Mouse (Mus musculus): Measurements from ENCODE around the gene Dnaaf5. TPM values are rescaled to one million over a fixed set of nuclear protein-coding genes. Genes with fewer than 3 reads are reported as not detected.

Gene Dnaaf5
- polyA plus RNA-seq, 1 experiment from 2014 or later = 7.9 TPM

GRCm38 (mm10) chr5:139146476-139147075 is 3.4 kb upstream of the Dnaaf5 start:
- H3K36me3 ChIP-seq (ENCODE audit: control insufficient read depth, insufficient read depth, low read length) = no peaks in the 10 kb centered on the region
- H3K9ac ChIP-seq (ENCODE audit: low read length) = no peak overlapping the region
- H3K4me1 ChIP-seq (replicated peaks; ENCODE audit: control insufficient read depth, insufficient read depth, low read length) = peaks cover 11% of the 10 kb centered on the region
- DNase-seq (ENCODE audit: low spot score) (no peak), ATAC-seq (replicated peaks; ENCODE audit: low FRiP score, low TSS enrichment, low read depth) (no peak)
- no peaks in the 10 kb centered on the region for H3K27me3 ChIP-seq (replicated peaks; ENCODE audit: control insufficient read depth, insufficient read depth, low read length)
- no peak overlapping the region for H3K4me3 ChIP-seq (ENCODE audit: low read depth, low read length)
- H3K27ac ChIP-seq (ENCODE audit: low read depth) = no peak overlapping the region
- H3K4me2 ChIP-seq (ENCODE audit: low read length) = no peak overlapping the region
- no peaks in the 10 kb centered on the region for H3K9me3 ChIP-seq (ENCODE audit: control insufficient read depth, low read length)
- 80% methylated on average over 11 of the region's 11 CpGs for WGBS

- H3K4me1 ChIP-seq (replicated peaks; ENCODE audit: control insufficient read depth, insufficient read depth, low read length) = peaks cover 11% of the 10 kb centered on the region
These were observed 2.6 kb upstream of the Dnaaf5 start for GRCm38 (mm10) chr5:139147178-139148078.

GRCm38 (mm10) chr5:139149006-139149672 is 884 bp upstream of the Dnaaf5 start:
- H3K9me3 ChIP-seq (ENCODE audit: control insufficient read depth, low read length) = no peaks in the 10 kb centered on the region

More at GRCm38 (mm10) chr5:139147178-139148078, 2.6 kb upstream of the Dnaaf5 start:
- H3K27me3 ChIP-seq (replicated peaks; ENCODE audit: control insufficient read depth, insufficient read depth, low read length) = no peaks in the 10 kb centered on the region
- no peak overlapping the region for H3K4me3 ChIP-seq (ENCODE audit: low read depth, low read length)
- WGBS = 94% methylated on average over 14 of the region's 14 CpGs
- no peaks in the 10 kb centered on the region for H3K9me3 ChIP-seq (ENCODE audit: control insufficient read depth, low read length)
- H3K4me2 ChIP-seq (ENCODE audit: low read length) = no peak overlapping the region
- H3K27ac ChIP-seq (ENCODE audit: low read depth) = no peak overlapping the region
- H3K9ac ChIP-seq (ENCODE audit: low read length) = no peak overlapping the region
- ATAC-seq (replicated peaks; ENCODE audit: low FRiP score, low TSS enrichment, low read depth) = no peak
- H3K36me3 ChIP-seq (ENCODE audit: control insufficient read depth, insufficient read depth, low read length) = 0 out of 2 replicates have a peak, but pooled peaks cover 6% of the 10 kb centered on the region
- DNase-seq (ENCODE audit: low spot score) = no peak

GRCm38 (mm10) chr5:139150603-139151031 is 594 bp downstream of the Dnaaf5 start:
- ATAC-seq (replicated peaks; ENCODE audit: low FRiP score, low TSS enrichment, low read depth) (peak; percentile 26), DNase-seq (ENCODE audit: low spot score) (no peak)
- H3K9ac ChIP-seq (ENCODE audit: low read length) = peak overlapping the region; percentile 71
- peaks cover 36% of the 10 kb centered on the region for H3K36me3 ChIP-seq (ENCODE audit: control insufficient read depth, insufficient read depth, low read length)
- under 1% methylated on average over 45 of the region's 45 CpGs for WGBS
- peak overlapping the region; percentile 47; the same call in 1 of the 2 replicates for H3K27ac ChIP-seq (ENCODE audit: low read depth)
- H3K4me2 ChIP-seq (ENCODE audit: low read length) = peak overlapping the region; percentile 85
- H3K4me3 ChIP-seq (ENCODE audit: low read depth, low read length) = peak overlapping the region; percentile 84
- no peaks in the 10 kb centered on the region for H3K9me3 ChIP-seq (ENCODE audit: control insufficient read depth, low read length)
- no peaks in the 10 kb centered on the region for H3K27me3 ChIP-seq (replicated peaks; ENCODE audit: control insufficient read depth, insufficient read depth, low read length)
- peaks cover 11% of the 10 kb centered on the region for H3K4me1 ChIP-seq (replicated peaks; ENCODE audit: control insufficient read depth, insufficient read depth, low read length)

More at GRCm38 (mm10) chr5:139149006-139149672, 884 bp upstream of the Dnaaf5 start:
- Histone ChIP-seq H3K4me2 (ENCODE audit: low read length) (peak overlapping the region; percentile 57), H3K27ac (ENCODE audit: low read depth) (no peak overlapping the region), H3K9ac (ENCODE audit: low read length) (peak overlapping the region; percentile 25; the same call in 1 of the 2 replicates), H3K27me3 (replicated peaks; ENCODE audit: control insufficient read depth, insufficient read depth, low read length) (no peaks in the 10 kb centered on the region), H3K4me1 (replicated peaks; ENCODE audit: control insufficient read depth, insufficient read depth, low read length) (peaks cover 11% of the 10 kb centered on the region), H3K36me3 (ENCODE audit: control insufficient read depth, insufficient read depth, low read length) (peaks cover 22% of the 10 kb centered on the region), H3K4me3 (ENCODE audit: low read depth, low read length) (peak overlapping the region; percentile 84)
- 23% methylated on average over 11 of the region's 11 CpGs for WGBS
- no peak for DNase-seq (ENCODE audit: low spot score)
- ATAC-seq (replicated peaks; ENCODE audit: low FRiP score, low TSS enrichment, low read depth) = peak; percentile 81

GRCm38 (mm10) chr5:139160899-139161298 is 10.9 kb downstream of the Dnaaf5 start:
- Histone ChIP-seq H3K36me3 (ENCODE audit: control insufficient read depth, insufficient read depth, low read length) (peaks cover 63% of the 10 kb centered on the region), H3K4me2 (ENCODE audit: low read length) (no peak overlapping the region), H3K27ac (ENCODE audit: low read depth) (no peak overlapping the region), H3K4me1 (replicated peaks; ENCODE audit: control insufficient read depth, insufficient read depth, low read length) (no peaks in the 10 kb centered on the region), H3K4me3 (ENCODE audit: low read depth, low read length) (no peak overlapping the region), H3K9me3 (ENCODE audit: control insufficient read depth, low read length) (no peaks in the 10 kb centered on the region), H3K9ac (ENCODE audit: low read length) (no peak overlapping the region), H3K27me3 (replicated peaks; ENCODE audit: control insufficient read depth, insufficient read depth, low read length) (no peaks in the 10 kb centered on the region)
- 89% methylated on average over 8 of the region's 8 CpGs for WGBS
- no peak for ATAC-seq (replicated peaks; ENCODE audit: low FRiP score, low TSS enrichment, low read depth)
- DNase-seq (ENCODE audit: low spot score) = no peak

- no peaks in the 10 kb centered on the region for H3K9me3 ChIP-seq (ENCODE audit: control insufficient read depth, low read length)
- ATAC-seq (replicated peaks; ENCODE audit: low FRiP score, low TSS enrichment, low read depth) = no peak
- no peaks in the 10 kb centered on the region for H3K27me3 ChIP-seq (replicated peaks; ENCODE audit: control insufficient read depth, insufficient read depth, low read length)
- no peak for DNase-seq (ENCODE audit: low spot score)
- H3K4me1 ChIP-seq (replicated peaks; ENCODE audit: control insufficient read depth, insufficient read depth, low read length) = no peaks in the 10 kb centered on the region
- H3K36me3 ChIP-seq (ENCODE audit: control insufficient read depth, insufficient read depth, low read length) = peaks cover 64% of the 10 kb centered on the region
- no peak overlapping the region for H3K4me3 ChIP-seq (ENCODE audit: low read depth, low read length)
- H3K4me2 ChIP-seq (ENCODE audit: low read length) = no peak overlapping the region
- H3K27ac ChIP-seq (ENCODE audit: low read depth) = no peak overlapping the region
- no peak overlapping the region for H3K9ac ChIP-seq (ENCODE audit: low read length)
- 73% methylated on average over 10 of the region's 10 CpGs for WGBS
These were observed 11.6 kb downstream of the Dnaaf5 start for GRCm38 (mm10) chr5:139161632-139162031.

- Histone ChIP-seq H3K4me1 (replicated peaks; ENCODE audit: control insufficient read depth, insufficient read depth, low read length) (no peaks in the 10 kb centered on the region), H3K27ac (ENCODE audit: low read depth) (no peak overlapping the region), H3K4me2 (ENCODE audit: low read length) (no peak overlapping the region), H3K9me3 (ENCODE audit: control insufficient read depth, low read length) (no peaks in the 10 kb centered on the region), H3K4me3 (ENCODE audit: low read depth, low read length) (no peak overlapping the region), H3K9ac (ENCODE audit: low read length) (no peak overlapping the region), H3K27me3 (replicated peaks; ENCODE audit: control insufficient read depth, insufficient read depth, low read length) (no peaks in the 10 kb centered on the region), H3K36me3 (ENCODE audit: control insufficient read depth, insufficient read depth, low read length) (peaks cover 84% of the 10 kb centered on the region)
- WGBS = 83% methylated on average over 6 of the region's 6 CpGs
- ATAC-seq (replicated peaks; ENCODE audit: low FRiP score, low TSS enrichment, low read depth) = no peak
- no peak for DNase-seq (ENCODE audit: low spot score)
These were observed 16.8 kb downstream of the Dnaaf5 start for GRCm38 (mm10) chr5:139166781-139167361.

GRCm38 (mm10) chr5:139167548-139167947 is 17.5 kb downstream of the Dnaaf5 start:
- 54% methylated on average over 1 of the region's 1 CpGs for WGBS
- no peak for ATAC-seq (replicated peaks; ENCODE audit: low FRiP score, low TSS enrichment, low read depth)
- peaks cover 84% of the 10 kb centered on the region for H3K36me3 ChIP-seq (ENCODE audit: control insufficient read depth, insufficient read depth, low read length)

More at GRCm38 (mm10) chr5:139167548-139167947, 17.5 kb downstream of the Dnaaf5 start:
- Histone ChIP-seq H3K4me3 (ENCODE audit: low read depth, low read length) (no peak overlapping the region), H3K27me3 (replicated peaks; ENCODE audit: control insufficient read depth, insufficient read depth, low read length) (no peaks in the 10 kb centered on the region), H3K4me1 (replicated peaks; ENCODE audit: control insufficient read depth, insufficient read depth, low read length) (no peaks in the 10 kb centered on the region), H3K27ac (ENCODE audit: low read depth) (no peak overlapping the region), H3K9me3 (ENCODE audit: control insufficient read depth, low read length) (no peaks in the 10 kb centered on the region), H3K9ac (ENCODE audit: low read length) (no peak overlapping the region), H3K4me2 (ENCODE audit: low read length) (no peak overlapping the region)
- no peak for DNase-seq (ENCODE audit: low spot score)
